Mouse (Mus musculus) hematopoietic stem cell, adult 5-6 weeks (primary cell): ENCODE results near the gene Sod2. TPM values are rescaled to one million over a fixed set of nuclear protein-coding genes. Genes with fewer than 3 reads are reported as not detected.
"Not testable (repeated sequence)": the region's sequence is repeated elsewhere in the genome, so short reads cannot be mapped to it uniquely, and the experiment has no call there.

Source experiments
- ATAC-seq, 2 experiments: fragments of 125-278 bp in 1 of 2; replicated peaks in 1 of 2; 2 replicates each; pipeline ENCODE4 v1.8.0; 2016 to 2017; ENCODE audit warnings: inconsistent platforms in 2 of 2, mild to moderate bottlenecking in 2 of 2, moderate number of reproducible peaks in 2 of 2, low read depth in 1 of 2, moderate TSS enrichment in 1 of 2; ENCODE audit not compliant: low FRiP score in 2 of 2, poor library complexity in 2 of 2, severe bottlenecking in 2 of 2, insufficient read depth in 1 of 2, low TSS enrichment in 1 of 2
- total RNA-seq: library from RNA; stranded (forward); fragments of 172-1452, 232-1000 nt; gene quantifications from 2 replicates; pipeline ENCODE4 v1.2.3, GENCODE M21; 2017

Gene Sod2
- total RNA-seq, 1 experiment from 2014 or later = 73.5 TPM

DNA sequence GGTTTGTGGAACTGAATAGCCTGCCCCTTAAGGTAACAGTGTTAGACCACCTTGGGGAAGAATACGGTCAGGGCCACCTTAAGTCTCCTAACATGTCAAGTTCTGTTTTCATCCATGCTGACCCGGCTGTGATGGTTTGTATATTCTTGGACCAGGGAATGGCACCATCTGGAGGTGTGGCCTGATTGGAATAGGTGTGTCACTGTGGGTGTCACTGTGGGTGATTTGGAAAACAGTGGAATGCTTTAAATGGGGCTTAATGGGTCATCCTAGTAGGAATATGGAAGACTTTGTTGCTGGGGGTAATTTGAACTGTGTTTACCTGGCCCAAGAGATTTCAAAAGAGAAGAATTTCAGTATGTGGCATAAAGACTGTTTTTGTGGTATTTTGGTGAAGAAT, 2.2 kb upstream of the Sod2 start:
- ATAC-seq = not testable (repeated sequence)

DNA sequence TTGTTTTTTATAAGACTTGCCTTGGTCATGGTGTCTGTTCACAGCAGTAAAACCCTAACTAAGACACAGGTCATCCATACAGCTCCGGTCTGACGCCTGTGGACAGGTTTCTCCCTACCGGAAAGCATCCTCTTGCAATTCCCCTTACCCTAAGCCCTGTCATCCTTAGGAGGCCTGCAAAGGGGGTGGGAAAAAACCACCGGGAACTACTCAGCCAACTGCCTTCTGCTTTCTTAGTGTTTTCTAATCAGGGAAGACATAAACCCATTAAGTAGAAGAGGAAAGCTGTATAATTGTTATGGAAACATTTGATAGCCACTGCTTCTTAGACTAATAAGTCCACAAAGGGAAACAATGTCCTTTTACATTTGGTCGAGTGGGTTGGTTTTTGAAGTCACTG, 338 bp downstream of the Sod2 start:
- no peak for ATAC-seq

DNA sequence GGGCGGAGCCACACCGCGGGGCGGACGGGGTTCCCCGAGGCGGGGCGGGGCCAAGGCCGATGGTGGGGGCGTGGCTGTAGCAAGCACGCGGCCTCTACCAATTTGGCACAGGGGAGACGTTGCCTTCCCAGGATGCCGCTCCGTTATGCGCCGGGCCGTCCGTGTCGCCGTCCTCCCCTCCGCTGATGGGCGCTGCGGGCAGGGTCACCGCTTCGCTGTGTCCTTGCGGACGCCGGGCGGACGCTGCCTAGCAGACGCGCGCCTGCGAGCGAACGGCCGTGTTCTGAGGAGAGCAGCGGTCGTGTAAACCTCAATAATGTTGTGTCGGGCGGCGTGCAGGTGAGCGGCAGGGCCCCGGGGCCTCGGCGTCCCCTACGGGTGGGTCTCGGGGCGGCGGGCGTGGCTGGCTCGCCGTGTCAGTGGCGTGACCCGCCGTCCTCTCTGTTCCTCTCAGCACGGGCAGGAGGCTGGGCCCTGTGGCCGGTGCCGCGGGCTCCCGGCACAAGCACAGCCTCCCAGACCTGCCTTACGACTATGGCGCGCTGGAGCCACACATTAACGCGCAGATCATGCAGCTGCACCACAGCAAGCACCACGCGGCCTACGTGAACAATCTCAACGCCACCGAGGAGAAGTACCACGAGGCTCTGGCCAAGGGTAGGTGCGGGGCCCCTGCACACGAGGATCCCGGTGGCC, 1.2 kb downstream of the Sod2 start:
- ATAC-seq = peak; percentile 91 to 95

DNA sequence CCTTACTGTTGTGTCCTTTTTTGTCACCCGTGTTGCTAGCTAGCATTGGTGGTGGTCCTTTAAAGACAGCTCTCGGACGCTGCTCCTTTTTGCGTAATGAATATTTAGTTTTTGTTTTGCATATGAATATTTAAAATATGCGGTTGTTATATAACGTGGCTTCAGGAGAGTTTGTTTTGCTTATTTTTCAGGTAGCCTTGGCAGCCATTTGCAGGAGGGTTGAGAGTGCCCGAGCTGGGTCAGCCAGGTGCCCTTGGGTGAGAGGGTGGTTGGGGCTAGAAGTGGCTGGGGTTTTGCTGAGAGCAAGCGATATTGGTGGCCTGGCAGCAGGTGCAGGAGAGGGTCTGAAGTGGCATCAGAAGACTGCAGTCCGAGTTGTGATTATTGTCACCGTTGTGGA, 1.9 kb downstream of the Sod2 start:
- no peak; a peak in 1 of 4 replicates for ATAC-seq

DNA sequence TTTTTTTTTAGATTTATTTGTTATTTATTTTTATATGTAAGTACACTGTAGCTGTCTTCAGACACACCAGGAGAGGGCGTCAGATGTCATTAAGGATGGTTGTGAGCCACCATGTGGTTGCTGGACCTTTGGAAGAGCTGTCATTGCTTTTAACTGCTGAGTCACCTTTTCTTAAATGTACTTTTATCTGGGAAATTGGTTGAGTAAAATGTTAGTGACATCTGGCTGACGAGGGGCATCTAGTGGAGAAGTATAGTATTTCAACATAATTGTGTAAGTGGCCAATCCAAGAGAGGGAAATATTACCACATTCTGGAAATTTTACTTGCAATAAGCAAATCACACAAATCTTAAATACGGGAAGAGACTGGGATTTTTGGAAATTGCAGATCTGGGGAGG, 3.2 kb downstream of the Sod2 start:
- peak; percentile 33 to 59; a peak in 2 of 4 replicates for ATAC-seq

DNA sequence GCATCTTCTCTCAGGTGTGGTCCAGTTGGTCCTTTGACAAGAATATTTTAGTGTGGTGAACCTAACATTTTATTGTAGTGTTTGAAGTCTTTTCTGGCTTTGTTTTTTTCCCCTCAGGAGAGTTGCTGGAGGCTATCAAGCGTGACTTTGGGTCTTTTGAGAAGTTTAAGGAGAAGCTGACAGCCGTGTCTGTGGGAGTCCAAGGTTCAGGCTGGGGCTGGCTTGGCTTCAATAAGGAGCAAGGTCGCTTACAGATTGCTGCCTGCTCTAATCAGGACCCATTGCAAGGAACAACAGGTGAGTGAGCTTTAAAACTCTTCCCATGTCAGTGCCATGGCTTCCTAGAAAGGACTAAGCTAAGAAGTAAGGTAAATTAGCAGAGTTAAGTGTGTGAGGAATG, 6.7 kb downstream of the Sod2 start:
- ATAC-seq = no peak

DNA sequence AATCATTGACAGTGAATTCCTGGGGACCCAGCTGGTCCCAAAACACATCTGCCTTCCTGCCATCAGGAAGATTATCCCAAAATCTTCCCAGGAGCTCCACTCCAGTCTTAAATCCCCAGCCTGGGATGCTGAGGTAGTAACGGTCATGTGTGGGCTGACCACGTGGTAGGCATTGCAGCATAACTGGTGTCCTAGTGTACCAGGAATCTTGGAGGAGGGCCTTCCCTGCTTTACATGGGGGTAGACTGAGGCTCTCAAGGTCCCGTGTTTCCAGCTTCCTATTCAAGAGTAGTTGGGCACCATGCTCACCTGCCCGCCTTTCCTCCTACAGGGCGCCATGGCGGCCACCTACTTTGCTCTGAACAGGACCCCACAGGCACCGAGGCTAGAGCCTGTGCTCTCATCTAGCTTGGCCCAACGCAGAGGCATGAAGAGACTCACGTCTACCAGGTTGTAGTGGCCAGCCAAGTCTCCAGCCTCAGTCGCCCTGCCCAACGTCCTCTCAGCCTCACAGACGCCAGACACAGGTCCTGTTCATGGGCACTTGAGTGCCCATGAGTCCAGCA, 30.1 kb downstream of the Sod2 start:
- peak in 1 of 2 experiments; percentile 11; a peak in 1 of 4 replicates for ATAC-seq

DNA sequence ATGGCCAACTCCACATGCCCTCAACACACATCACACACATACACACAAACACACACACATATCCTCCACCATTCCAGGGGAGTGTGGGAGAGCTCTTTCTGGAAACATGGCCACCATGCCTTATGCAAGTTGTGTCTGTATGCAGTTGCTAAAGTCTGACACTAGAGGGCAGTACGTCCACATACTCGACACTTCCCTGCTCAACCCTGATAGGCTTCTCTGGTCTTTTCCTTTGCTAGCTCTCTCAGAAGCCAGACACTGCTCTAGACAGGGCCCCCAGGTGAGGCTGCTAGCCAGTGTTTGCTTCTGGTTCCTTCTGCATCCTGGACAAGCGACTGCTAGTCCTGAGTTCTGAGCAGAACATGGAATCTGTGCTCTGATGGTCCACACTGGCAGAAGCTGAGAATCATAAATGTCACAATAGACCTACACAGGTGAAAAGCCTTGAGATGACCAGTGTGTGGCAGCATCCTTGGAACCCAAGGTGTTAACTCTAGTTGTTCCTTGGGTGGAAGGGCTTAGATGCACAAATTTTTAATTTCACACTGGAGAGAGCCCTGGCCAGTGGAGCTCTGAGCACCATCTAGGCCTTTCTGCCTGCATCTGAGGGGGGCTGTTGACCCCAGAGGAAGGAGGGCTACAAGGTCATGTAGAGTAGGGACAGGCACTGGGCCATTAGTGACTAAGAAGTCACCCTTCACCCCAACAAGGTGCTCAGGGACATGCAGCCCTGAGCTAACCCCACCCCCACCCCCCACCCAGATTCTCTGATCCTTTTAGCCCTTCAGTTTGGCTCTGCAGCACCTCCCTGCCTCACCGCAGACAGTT, 37.4 kb downstream of the Sod2 start:
- peak; percentile 71 to 76 for ATAC-seq

DNA sequence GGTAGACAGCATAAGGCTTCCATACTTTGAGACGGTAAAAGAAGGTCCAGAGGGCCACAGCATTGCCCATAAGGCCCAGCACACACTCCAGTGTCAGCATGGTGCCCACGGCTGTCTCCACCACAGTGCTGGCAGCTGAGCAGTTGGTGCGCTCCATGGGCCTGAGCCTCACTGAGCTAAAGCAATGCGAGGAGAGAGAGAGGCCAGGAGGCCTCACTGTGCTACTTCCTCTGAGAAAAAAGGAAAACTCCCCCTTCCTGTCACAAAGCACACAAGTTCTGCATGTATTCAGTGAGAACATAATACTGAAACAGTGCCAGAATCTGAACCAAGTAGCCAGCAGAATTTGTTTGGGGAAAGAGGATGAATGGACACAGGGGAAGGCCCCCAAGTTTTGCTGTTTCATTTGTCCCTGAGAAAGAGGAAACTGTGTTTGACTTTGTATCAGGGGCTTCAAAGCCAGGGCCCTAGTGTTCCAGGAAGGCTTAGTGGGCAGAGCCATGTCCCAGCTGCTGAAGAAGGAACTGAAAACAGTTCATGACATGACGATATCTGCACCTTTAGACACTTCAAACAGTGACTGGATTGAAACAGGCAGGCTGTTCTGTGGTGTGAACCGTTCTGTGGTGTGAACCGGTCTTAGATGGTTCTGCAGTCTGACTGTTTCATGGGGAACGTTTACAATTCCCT, 45.6 kb downstream of the Sod2 start, which contains the start of gene Gpr31b:
Gpr31b (minus strand) TSS at position 173 of the 690 bp plus-strand sequence.
- ATAC-seq = peak; percentile 63 to 67

DNA sequence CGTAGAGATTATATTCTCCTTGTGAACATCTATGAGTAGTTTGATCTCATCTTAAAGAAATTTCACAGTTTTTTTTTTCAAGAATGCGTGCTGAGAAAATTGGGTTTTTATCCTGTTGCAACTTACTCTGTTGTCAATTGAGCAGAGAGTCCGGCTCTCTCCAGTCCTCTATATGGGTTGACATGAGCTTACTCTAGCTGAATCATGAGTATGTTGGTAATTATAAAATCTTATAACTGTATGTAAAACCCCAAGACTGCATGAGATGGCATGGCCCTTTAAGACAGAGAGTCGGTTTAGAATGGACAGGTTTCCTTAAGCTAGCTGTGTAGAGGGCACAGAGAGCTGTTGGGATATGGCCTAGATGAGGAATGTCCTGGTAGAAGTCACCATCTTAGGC, 54.2 kb downstream of the Sod2 start, which contains the start of gene Tcp10b:
Tcp10b (plus strand) TSS at position 301 of the 400 bp plus-strand sequence.
- ATAC-seq = not testable (repeated sequence)

DNA sequence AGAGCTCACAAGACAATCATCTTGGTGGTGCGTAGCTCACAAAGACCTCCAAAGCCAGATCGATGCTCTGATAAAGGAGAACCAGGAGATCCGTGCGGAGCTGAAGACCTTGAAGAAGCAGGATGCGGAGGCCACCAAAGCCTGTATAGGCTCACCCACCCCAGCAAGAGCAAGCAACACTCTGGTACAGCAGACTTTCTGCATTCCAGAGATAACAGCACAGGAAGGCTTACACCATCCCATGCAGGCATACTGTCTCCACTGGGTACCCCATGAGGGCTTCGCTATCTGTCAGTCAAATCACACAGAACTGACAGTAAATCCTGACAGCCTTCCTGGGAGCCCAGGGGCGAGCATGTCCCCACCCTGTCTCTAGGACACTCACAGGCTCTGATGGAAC, 56.2 kb downstream of the Sod2 start:
- ATAC-seq = 0 out of 4 replicates have a peak, but pooled peaks of 1 of the 2 experiments have one; percentile 2

DNA sequence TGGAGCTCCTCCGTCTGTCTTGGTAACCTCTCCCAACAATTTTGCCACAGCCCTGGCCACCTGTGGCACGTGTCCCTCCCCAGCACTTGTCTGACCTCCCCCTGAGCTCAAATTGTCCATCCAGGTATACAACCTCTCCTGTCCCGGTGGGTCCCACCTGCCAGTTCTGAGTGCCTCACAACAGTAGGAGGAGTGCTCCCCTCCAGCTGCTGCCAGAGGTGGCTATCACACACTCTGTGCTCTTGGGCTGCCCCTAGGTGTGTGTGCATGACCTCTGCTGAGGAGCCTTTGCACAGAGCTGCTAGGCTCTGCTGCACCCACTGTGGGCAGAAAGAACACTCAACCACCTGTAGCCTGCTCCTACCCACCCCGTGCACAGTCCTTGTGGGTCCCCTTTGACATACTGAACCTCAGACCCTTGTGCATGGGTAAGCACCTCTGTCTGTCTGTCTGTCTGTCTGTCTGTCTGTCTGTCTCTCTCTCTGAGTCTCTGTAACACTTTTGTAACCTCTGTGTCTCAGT, 61.3 kb downstream of the Sod2 start:
- ATAC-seq = not testable (repeated sequence)

DNA sequence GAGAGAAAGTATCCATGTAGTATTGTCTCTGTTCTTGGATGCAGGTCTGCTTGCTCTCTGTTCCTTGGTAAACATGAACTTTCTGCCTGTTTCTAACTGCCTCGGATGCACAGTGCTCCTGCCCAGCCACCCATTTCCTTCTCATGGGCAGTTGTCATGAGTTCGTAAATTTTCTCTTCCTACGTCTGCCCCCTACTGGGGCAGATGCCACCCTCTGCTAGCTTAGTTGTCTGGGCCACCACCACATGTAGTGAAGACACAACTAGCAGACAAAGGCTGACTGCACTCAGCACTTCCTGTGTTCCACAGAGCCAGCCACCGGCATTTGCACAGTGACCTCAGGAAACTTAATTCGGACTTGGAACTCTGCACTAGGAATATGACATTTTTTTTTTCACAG, 62.6 kb downstream of the Sod2 start:
- ATAC-seq = peak; percentile 34 to 38; a peak in 3 of 4 replicates

Other genes starting within 250 kb of the Sod2 start
- 17.5 and 24.6 TPM in 2 replicates for gene Igf2r, start 237.2 kb upstream of the Sod2 start, total RNA-seq
- not detected in 2 replicates for gene Mas1, start 138.7 kb upstream of the Sod2 start, total RNA-seq
- gene Mrgprh, start 130.8 kb upstream of the Sod2 start, total RNA-seq = not detected in 2 replicates
- gene Pnldc1, start 96.6 kb upstream of the Sod2 start, total RNA-seq = not detected in 2 replicates
- gene Tcp1, start 91.1 kb upstream of the Sod2 start, total RNA-seq = 769 and 1,091 TPM in 2 replicates
- 129 and 167 TPM in 2 replicates for gene Mrpl18, start 90.5 kb upstream of the Sod2 start, total RNA-seq
- gene Acat3, start 66.2 kb upstream of the Sod2 start, total RNA-seq = 0.44 and 1.3 TPM in 2 replicates
- gene Acat2, start 46.1 kb upstream of the Sod2 start, total RNA-seq = 16.2 and 19.1 TPM in 2 replicates
- 271 and 460 TPM in 2 replicates for gene Wtap, start 12.7 kb upstream of the Sod2 start, total RNA-seq
- gene Gpr31b, start 45.5 kb downstream of the Sod2 start, total RNA-seq = not detected in 2 replicates
- gene Tcp10b, start 54.3 kb downstream of the Sod2 start, total RNA-seq = not detected in 2 replicates
- not detected in 2 replicates for gene Unc93a, start 125.0 kb downstream of the Sod2 start, total RNA-seq
- gene Smok2a, start 214.3 kb downstream of the Sod2 start, total RNA-seq = not detected in 2 replicates
- not detected in 2 replicates for gene Smok2b, start 223.4 kb downstream of the Sod2 start, total RNA-seq